Mouse (Mus musculus) embryonic facial prominence, embryonic 10.5 days (tissue): Measurements from ENCODE around the gene Lkaaear1. TPM values are rescaled to one million over a fixed set of nuclear protein-coding genes. Genes with fewer than 3 reads are reported as not detected.

ENCODE experiments used
- DNase-seq: peaks from one replicate; pipeline ENCODE4 v3.0.0-alpha.2; 2017; ENCODE audit warnings: low spot score
- H3K27ac ChIP-seq: fragments of 300-500 bp; sonication (generic); replicated peaks from 2 replicates; pipeline ENCODE4 v1.5.1; 2016; ENCODE audit warnings: mild to moderate bottlenecking
- H3K27me3 ChIP-seq: fragments of 300-500 bp; sonication (generic); replicated peaks from 2 replicates; pipeline ENCODE4 v1.6.1; 2016; ENCODE audit warnings: low read depth, mild to moderate bottlenecking; ENCODE audit not compliant: poor library complexity, severe bottlenecking
- H3K36me3 ChIP-seq: fragments of 300-500 bp; sonication (generic); replicated peaks from 2 replicates; pipeline ENCODE4 v1.6.1; 2016; ENCODE audit warnings: mild to moderate bottlenecking, moderate library complexity
- H3K4me1 ChIP-seq: fragments of 300-500 bp; sonication (generic); 2 replicates; pipeline ENCODE4 v1.6.1; 2016
- H3K4me3 ChIP-seq: fragments of 300-500 bp; sonication (generic); 2 replicates; pipeline ENCODE4 v1.5.1; 2016; ENCODE audit warnings: mild to moderate bottlenecking, moderate library complexity
- H3K9me3 ChIP-seq: fragments of 300-500 bp; sonication (generic); 2 replicates; pipeline ENCODE4 v1.6.1; 2016; ENCODE audit warnings: mild to moderate bottlenecking
- WGBS: fragments of 180-500 bp; shearing (Covaris S2); methylation state at CpG from one replicate; pipeline ENCODE4 v1.1.7; 2016; 5-methylcytosine and 5-hydroxymethylcytosine counted together
- polyA plus RNA-seq: library from polyadenylated mRNA; unstranded; fragments of >200 nt; fragmentation: Nextera tagmentation; extraction: Ambion mirVana; gene quantifications from 2 replicates; pipeline ENCODE4 v1.2.1, GENCODE M21; 2016

Lkaaear1 gene
- polyA plus RNA-seq, 1 experiment from 2014 or later, result not detected

DNA sequence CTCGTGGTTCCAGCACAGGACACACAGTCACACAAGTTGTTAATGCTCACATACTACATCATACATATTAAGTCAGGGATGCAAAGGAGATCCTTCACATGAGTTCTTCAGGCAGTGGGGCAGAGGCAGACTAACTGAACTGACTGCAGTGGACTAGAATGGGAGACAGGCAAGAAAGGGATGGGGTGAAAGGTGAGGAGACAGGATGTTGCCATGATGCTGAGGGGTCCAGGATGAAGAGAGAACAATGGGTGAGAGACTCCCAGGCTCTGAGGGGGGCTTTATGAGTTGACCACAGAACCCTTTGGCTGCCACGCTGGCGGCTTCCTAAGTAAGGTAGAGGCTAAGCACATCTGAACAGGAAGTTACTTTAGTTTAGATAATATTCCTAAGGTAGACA is 3.7 kb downstream of the Lkaaear1 start:
- Histone ChIP-seq H3K4me3 (peak overlapping the region; percentile 81), H3K4me1 (peaks cover 32% of the 10 kb centered on the region), H3K36me3 (peaks cover 19% of the 10 kb centered on the region), H3K27ac (peak overlapping the region; percentile 93; the same call in 1 of the 2 replicates), H3K9me3 (no peaks in the 10 kb centered on the region), H3K27me3 (peaks cover 29% of the 10 kb centered on the region)
- WGBS, result 85% methylated on average over 3 of the region's 3 CpGs
- DNase-seq, result no peak

DNA sequence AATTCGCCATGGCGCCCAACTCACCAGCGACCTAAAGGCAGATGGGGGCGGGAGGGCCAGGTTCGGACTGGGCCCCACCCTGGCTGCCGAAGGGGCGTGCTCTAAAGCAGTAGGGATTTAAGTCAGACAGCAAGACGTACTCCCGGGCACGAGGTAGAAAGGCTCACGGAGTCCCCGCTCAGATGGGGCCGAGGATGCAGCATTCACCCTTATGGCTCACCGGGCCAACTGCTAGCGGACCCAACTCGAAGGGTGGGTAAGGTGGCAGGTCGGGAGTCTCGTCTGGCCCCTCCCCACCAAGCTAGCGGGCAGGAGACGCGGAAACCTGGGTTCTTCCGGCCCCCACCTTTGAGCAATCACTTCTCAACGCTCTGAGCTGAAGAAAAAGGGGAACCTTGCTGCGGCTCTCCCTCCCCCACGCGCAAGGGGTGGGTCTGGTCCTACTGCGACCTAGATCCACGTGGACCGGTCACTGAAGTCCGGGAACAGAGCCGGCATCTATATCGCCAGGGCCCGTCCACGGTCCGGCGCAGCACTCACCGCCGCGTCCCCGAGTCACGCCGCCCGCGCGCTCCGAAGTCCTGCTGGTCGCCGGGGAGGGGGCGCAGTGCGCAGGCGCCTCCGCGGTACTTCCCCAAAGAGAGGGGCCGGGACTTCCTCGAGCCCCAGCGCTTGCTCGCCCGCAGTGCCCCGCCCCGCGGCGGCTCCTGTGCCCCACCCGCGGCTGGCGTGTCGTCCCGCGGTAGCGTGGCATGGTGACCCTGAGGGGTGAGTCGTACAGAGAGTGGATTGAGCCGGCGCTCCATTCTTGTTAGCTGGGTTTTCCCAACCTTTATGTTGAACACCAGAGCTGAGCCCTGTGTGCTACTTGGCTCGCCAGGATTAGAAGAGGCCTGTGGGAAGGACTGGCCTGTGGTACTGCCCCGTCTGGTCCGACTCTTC is 4.6 kb downstream of the Lkaaear1 start, which contains the start of gene Rgs19:
TSS of gene Rgs19 (minus strand) at position 639 of the 942 bp plus-strand sequence.
- peaks cover 28% of the 10 kb centered on the region for H3K36me3 ChIP-seq
- peak within 1 kb of the TSS; percentile 93 for H3K27ac ChIP-seq
- under 1% methylated on average over 75 of the region's 75 CpGs for WGBS
- peak within 1 kb of the TSS; percentile 81 for H3K4me3 ChIP-seq
- H3K27me3 ChIP-seq, result peaks cover 29% of the 10 kb centered on the region
- H3K4me1 ChIP-seq, result peaks cover 32% of the 10 kb centered on the region
- H3K9me3 ChIP-seq, result no peaks in the 10 kb centered on the region
- peak; percentile 89 for DNase-seq

DNA sequence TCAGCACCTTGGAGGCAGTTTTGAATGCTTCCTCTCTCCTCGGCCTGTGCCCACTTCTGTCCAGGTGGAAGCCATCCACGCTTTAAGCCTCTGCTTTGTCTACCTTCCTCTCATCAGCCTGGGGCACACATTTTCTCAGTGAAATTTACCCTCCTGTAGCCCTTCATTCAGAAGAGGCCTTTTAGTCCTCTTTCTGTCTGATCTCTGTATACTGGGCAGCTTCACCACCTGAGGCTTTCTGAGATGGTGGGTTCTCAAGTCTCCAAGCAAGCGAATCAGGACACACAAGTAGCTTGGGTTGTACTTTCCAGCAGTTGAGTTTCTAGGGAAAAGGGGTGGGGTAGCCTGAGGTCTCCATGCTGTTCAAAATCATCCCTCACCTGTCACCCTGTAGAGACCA is 5.9 kb downstream of the Lkaaear1 start:
- WGBS, result 89% methylated on average over 3 of the region's 3 CpGs
- peak overlapping the region; percentile 81 for H3K4me3 ChIP-seq

DNA sequence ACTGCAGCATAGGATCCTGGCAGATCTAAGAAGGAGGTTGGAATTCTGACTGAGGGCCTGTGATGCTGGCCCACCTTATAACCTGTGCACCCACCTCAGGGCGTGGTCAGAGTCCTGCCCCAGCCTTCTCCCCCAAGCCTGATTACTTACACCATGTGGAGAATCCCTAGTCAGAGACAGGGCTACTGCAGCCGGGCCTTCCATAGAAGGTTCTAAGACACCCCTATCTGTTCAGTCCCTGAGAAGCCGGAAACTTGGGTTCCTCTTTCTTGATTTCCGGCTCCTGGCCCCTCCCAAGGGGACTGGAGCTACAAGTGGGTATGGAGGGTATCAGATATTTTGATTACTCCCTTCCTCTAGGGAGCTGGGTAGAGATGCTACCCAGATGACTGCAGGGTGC is 6.7 kb downstream of the Lkaaear1 start:
- Histone ChIP-seq H3K27me3 (peaks cover 22% of the 10 kb centered on the region), H3K4me1 (peaks cover 32% of the 10 kb centered on the region), H3K27ac (no peak overlapping the region), H3K36me3 (peaks cover 49% of the 10 kb centered on the region), H3K9me3 (no peaks in the 10 kb centered on the region), H3K4me3 (no peak overlapping the region)
- no peak for DNase-seq
- 89% methylated on average over 4 of the region's 4 CpGs for whole genome bisulfite sequencing

More for the DNA sequence above, 5.9 kb downstream of the Lkaaear1 start:
- Histone ChIP-seq H3K36me3 (peaks cover 41% of the 10 kb centered on the region), H3K4me1 (peaks cover 32% of the 10 kb centered on the region), H3K27me3 (peaks cover 29% of the 10 kb centered on the region), H3K27ac (no peak overlapping the region), H3K9me3 (no peaks in the 10 kb centered on the region)
- DNase-seq, result no peak

DNA sequence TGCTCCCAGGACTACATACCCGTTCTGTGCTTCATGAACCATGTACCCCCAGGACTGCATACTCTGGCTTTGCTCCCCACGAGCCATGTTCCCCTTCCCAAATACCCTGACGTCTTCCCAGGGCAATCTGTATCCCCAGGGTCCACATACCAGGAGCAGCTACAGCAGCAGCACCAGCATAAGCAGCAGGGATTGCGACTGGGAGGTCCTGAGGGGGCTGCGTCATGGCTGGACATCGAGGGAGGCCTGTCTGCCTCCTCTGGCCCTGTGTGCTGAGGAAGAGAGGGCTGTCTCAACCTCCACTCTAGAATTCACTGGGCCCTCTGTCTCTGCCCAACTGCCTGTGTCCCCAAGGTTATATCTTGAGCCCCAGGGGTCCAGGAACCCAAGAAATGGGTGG is 7.2 kb downstream of the Lkaaear1 start:
- H3K4me1 ChIP-seq, result peaks cover 32% of the 10 kb centered on the region
- peaks cover 17% of the 10 kb centered on the region for H3K27me3 ChIP-seq
- no peak overlapping the region for H3K27ac ChIP-seq
- no peak for DNase-seq
- 92% methylated on average over 6 of the region's 6 CpGs for WGBS
- H3K9me3 ChIP-seq, result no peaks in the 10 kb centered on the region
- H3K36me3 ChIP-seq, result peaks cover 54% of the 10 kb centered on the region
- no peak overlapping the region for H3K4me3 ChIP-seq

DNA sequence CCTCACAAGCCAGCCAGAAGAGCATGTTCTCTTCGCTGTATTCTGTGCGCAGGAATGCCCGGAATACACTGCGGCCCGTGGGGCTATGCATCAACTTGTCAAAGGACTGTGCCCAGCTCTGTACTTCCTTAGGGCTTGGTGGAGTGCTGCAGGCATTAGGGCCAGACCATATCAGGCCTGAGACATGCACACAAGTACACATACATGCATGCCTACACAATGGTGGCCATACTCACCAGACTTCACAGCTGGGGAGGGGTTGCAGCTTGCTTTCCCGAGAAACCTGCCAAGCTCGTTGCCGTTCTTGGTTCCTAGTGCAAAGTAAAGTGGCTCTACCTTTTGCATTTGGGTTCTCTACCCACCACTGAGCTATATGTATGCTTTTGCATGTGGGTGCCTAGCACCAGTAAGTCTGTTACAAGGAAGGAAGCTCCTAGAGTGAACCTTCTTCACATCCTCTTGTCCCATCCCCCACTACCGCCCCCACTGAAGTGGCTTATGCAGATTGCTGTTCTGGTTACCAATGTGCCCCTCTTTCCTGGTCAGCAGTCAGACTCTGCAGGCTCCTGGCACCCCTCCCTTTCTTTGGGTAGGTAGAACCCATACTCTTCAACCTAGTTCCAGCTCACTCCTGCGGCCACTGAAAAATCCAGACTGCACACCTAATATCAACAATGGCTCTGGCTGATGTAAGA is 8.6 kb downstream of the Lkaaear1 start:
- H3K4me1 ChIP-seq, result peaks cover 32% of the 10 kb centered on the region
- 93% methylated on average over 10 of the region's 10 CpGs for WGBS
- H3K27ac ChIP-seq, result no peak overlapping the region
- peaks cover 67% of the 10 kb centered on the region for H3K36me3 ChIP-seq
- H3K27me3 ChIP-seq, result peaks cover 3% of the 10 kb centered on the region
- H3K9me3 ChIP-seq, result no peaks in the 10 kb centered on the region
- no peak for DNase-seq
- no peak overlapping the region for H3K4me3 ChIP-seq

DNA sequence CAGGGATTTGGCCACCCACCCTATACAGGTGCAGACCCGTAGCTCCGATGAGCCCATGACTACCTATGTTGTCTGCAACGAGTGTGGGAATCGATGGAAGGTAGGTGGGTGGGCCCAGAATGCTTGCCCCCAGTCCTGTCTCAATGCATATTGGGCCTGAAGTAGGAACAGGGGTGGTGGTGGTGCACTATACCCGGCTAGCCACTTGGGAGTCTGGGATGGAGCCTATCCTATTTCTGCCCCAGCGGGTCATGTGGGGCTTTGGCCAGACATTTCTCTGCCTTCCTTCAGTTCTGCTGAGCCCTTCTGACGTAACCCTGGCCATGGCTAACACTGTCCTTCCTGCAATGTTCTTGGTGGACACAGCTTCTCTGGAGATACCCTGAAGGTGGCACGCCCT is 10.7 kb downstream of the Lkaaear1 start:
- peaks cover 70% of the 10 kb centered on the region for H3K36me3 ChIP-seq
- H3K4me3 ChIP-seq, result no peak overlapping the region
- H3K4me1 ChIP-seq, result peaks cover 14% of the 10 kb centered on the region
- DNase-seq, result no peak
- H3K9me3 ChIP-seq, result no peaks in the 10 kb centered on the region
- no peaks in the 10 kb centered on the region for H3K27me3 ChIP-seq
- no peak overlapping the region for H3K27ac ChIP-seq
- 92% methylated on average over 8 of the region's 8 CpGs for WGBS

DNA sequence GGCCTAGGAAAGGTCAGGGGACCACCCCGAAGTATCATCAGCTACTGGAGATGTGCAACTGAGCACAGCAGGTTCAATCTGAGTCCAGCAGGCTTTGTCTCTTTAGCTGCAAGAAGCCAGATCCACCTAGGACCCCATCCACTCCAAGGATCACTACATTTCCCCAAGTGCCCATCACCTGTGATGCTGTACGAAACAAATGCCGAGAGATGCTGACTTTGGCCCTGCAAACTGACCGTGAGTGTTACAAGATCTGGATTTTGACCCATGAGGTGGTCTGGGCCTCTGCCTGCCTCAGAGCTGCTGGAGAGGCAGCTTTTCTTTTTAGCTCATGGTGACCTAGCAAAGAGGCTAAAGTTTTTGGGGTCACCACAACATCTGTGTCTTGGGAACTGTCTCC is 12.6 kb downstream of the Lkaaear1 start:
- H3K4me1 ChIP-seq, result peaks cover 10% of the 10 kb centered on the region
- H3K9me3 ChIP-seq, result no peaks in the 10 kb centered on the region
- 90% methylated on average over 4 of the region's 4 CpGs for WGBS
- peaks cover 9% of the 10 kb centered on the region for H3K27me3 ChIP-seq
- DNase-seq, result no peak
- no peak overlapping the region for H3K4me3 ChIP-seq
- peaks cover 62% of the 10 kb centered on the region for H3K36me3 ChIP-seq
- H3K27ac ChIP-seq, result no peak overlapping the region

DNA sequence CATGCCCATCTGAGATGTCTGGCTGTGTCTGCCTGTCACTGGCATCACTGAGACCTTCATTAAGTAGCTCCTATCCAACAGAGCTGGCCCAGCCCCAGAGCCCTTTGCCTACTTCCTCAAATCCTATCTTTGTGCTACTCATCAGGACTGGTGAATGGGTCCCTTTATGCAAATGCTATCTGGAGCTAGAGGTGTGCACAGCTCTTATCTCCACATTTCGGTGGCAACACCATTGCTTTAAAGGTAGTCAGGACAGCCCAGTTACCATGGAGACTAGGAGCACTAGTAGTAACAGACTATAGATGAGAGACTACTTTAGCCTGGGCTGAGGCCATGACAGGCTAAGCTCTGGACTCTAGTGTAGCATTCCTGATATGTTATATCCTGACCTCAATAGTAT is 13.5 kb downstream of the Lkaaear1 start:
- WGBS, result 83% methylated on average over 1 of the region's 1 CpGs
- Histone ChIP-seq H3K4me1 (peaks cover 17% of the 10 kb centered on the region), H3K4me3 (no peak overlapping the region), H3K36me3 (peaks cover 52% of the 10 kb centered on the region), H3K9me3 (no peaks in the 10 kb centered on the region), H3K27me3 (peaks cover 10% of the 10 kb centered on the region), H3K27ac (no peak overlapping the region)
- no peak for DNase-seq

DNA sequence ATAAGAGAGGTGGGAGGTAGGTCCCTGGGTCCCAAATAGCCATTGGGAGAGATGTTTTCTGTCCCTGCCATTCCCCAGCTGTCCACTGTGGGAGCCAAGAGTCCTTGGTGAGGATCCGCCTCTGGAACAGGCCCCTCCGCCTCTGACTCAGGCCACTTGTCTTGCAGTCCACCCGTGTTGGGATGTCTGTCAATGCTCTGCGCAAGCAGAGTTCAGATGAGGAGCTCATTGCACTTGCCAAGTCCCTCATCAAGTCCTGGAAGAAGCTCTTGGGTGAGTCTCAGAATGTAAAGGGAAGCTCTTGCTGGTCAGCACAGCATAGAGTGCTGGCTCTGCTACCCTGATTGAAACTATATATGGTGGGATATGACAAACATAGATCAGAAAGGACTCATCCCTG is 14.9 kb downstream of the Lkaaear1 start:
- WGBS, result 62% methylated on average over 4 of the region's 4 CpGs
- no peak for DNase-seq
- H3K27me3 ChIP-seq, result peaks cover 10% of the 10 kb centered on the region

DNA sequence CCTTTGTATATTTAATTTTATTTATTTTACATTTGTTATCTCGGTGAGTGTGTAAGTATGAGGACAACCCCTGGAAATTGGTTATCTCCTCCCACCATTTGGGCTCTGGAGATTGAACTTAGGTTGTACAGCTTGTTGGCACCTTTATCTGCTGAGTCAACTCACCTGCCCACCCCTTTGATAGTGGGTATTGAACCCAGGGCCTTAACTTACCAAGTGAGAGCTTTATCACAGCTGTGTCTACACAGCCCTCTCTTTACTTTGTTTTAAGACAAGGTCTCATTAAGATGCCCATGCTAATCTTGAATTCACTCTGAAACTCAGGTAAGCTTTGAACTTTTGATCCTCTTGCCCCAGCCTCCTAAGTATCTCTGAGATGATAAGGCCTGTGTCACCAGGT is 16.3 kb downstream of the Lkaaear1 start:
- peaks cover 25% of the 10 kb centered on the region for H3K36me3 ChIP-seq
- DNase-seq, result no peak
- WGBS, result 89% methylated on average over 1 of the region's 1 CpGs

More for the DNA sequence above, 14.9 kb downstream of the Lkaaear1 start:
- Histone ChIP-seq H3K4me3 (no peak overlapping the region), H3K36me3 (peaks cover 39% of the 10 kb centered on the region), H3K9me3 (no peaks in the 10 kb centered on the region), H3K4me1 (peaks cover 22% of the 10 kb centered on the region), H3K27ac (no peak overlapping the region)

DNA sequence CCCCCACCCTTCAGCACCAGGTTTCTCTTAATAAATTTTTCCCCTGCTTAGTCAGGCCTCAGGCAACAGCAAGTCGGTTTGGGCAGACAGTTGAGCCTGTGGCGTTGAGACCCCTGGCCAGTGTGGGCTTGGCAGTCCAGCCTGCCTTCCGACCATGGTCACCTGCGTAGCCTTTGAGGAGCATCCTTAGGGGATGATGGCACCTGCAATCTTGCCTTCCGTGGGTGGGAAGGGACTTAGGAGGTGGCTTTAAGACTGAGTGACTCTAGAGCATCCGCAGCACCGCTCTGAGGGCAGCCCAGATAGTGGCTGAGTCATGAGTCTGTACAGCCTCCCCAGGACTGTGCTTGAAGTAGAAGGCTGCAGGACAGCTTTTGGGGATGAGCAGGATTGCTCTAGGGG is 17.5 kb downstream of the Lkaaear1 start:
- Histone ChIP-seq H3K4me3 (peak overlapping the region; percentile 78), H3K27ac (peak overlapping the region; percentile 90), H3K9me3 (no peaks in the 10 kb centered on the region), H3K36me3 (peaks cover 12% of the 10 kb centered on the region), H3K4me1 (peaks cover 34% of the 10 kb centered on the region), H3K27me3 (peaks cover 26% of the 10 kb centered on the region)
- no peak for DNase-seq
- WGBS, result 17% methylated on average over 7 of the region's 7 CpGs

More for the DNA sequence above, 16.3 kb downstream of the Lkaaear1 start:
- H3K4me3 ChIP-seq, result no peak overlapping the region
- H3K4me1 ChIP-seq, result peaks cover 25% of the 10 kb centered on the region
- peaks cover 23% of the 10 kb centered on the region for H3K27me3 ChIP-seq
- H3K9me3 ChIP-seq, result no peaks in the 10 kb centered on the region
- H3K27ac ChIP-seq, result no peak overlapping the region
